Mouse (Mus musculus) heart, embryonic 10.5 days (tissue): ENCODE measurements at regions not wholly inside any gene's neighbourhood (a gene's known extent, or its start where the extent isn't known, plus 50 kb on each side); places are given as distances from the start of the nearest gene placed in this dataset.
A peak's percentile ranks its signal among the peaks of the same experiment; 100 is the strongest.

ENCODE experiments used
- DNase-seq: peaks from one replicate; pipeline ENCODE4 v3.0.0-alpha.2; 2017; ENCODE audit warnings: low spot score
- H3K27ac ChIP-seq: fragments of 300-500 bp; sonication (generic); 2 replicates; pipeline ENCODE4 v1.5.1; 2016; ENCODE audit warnings: mild to moderate bottlenecking
- H3K27me3 ChIP-seq: fragments of 300-500 bp; sonication (generic); 2 replicates; pipeline ENCODE4 v1.6.1; 2016; ENCODE audit warnings: mild to moderate bottlenecking; ENCODE audit not compliant: poor library complexity, insufficient read depth, severe bottlenecking
- H3K36me3 ChIP-seq: fragments of 300-500 bp; sonication (generic); 2 replicates; pipeline ENCODE4 v1.6.1; 2016; ENCODE audit warnings: mild to moderate bottlenecking, moderate library complexity
- H3K4me1 ChIP-seq: fragments of 300-500 bp; sonication (generic); 2 replicates; pipeline ENCODE4 v1.6.1; 2016; ENCODE audit warnings: mild to moderate bottlenecking
- H3K4me3 ChIP-seq: fragments of 300-500 bp; sonication (generic); 2 replicates; pipeline ENCODE4 v1.5.1; 2016; ENCODE audit warnings: mild to moderate bottlenecking, moderate library complexity
- H3K9me3 ChIP-seq: fragments of 300-500 bp; sonication (generic); 2 replicates; pipeline ENCODE4 v1.6.1; 2016; ENCODE audit warnings: mild to moderate bottlenecking, moderate library complexity
- WGBS: fragments of 180-500 bp; shearing (Covaris S2); methylation state at CpG from one replicate; pipeline ENCODE4 v1.1.7; 2016; 5-methylcytosine and 5-hydroxymethylcytosine counted together

- no peak for DNase-seq
- H3K4me1 ChIP-seq: peaks cover 44% of the 10 kb centered on the region
- whole genome bisulfite sequencing: 10% methylated on average over 1 of the region's 1 CpGs
- H3K36me3 ChIP-seq: no peaks in the 10 kb centered on the region
- H3K4me3 ChIP-seq: no peak overlapping the region
- no peaks in the 10 kb centered on the region for H3K9me3 ChIP-seq
- no peak overlapping the region for H3K27ac ChIP-seq
- H3K27me3 ChIP-seq: no peaks in the 10 kb centered on the region; the same call in 1 of the 2 replicates
These were observed 96.2 kb upstream of the Zmiz1 start for GRCm38 (mm10) chr14:25362771-25363170.

GRCm38 (mm10) chr14:25365226-25365800 is 93.7 kb upstream of the Zmiz1 start:
- no peak overlapping the region for H3K4me3 ChIP-seq
- H3K27ac ChIP-seq: peak overlapping the region; percentile 57
- H3K4me1 ChIP-seq: peaks cover 38% of the 10 kb centered on the region
- no peak for DNase-seq
- 44% methylated on average over 10 of the region's 10 CpGs for WGBS
- H3K36me3 ChIP-seq: peaks cover 10% of the 10 kb centered on the region; the same call in 1 of the 2 replicates
- no peaks in the 10 kb centered on the region for H3K9me3 ChIP-seq
- no peaks in the 10 kb centered on the region; the same call in 1 of the 2 replicates for H3K27me3 ChIP-seq

GRCm38 (mm10) chr14:25366009-25366408 is 93.0 kb upstream of the Zmiz1 start:
- H3K27me3 ChIP-seq: no peaks in the 10 kb centered on the region; the same call in 1 of the 2 replicates
- H3K36me3 ChIP-seq: peaks cover 10% of the 10 kb centered on the region; the same call in 1 of the 2 replicates
- H3K9me3 ChIP-seq: no peaks in the 10 kb centered on the region
- DNase-seq: no peak
- 63% methylated on average over 5 of the region's 5 CpGs for WGBS
- no peak overlapping the region for H3K4me3 ChIP-seq
- peaks cover 38% of the 10 kb centered on the region for H3K4me1 ChIP-seq
- peak overlapping the region; percentile 57 for H3K27ac ChIP-seq

GRCm38 (mm10) chr14:25370306-25371020 is 88.5 kb upstream of the Zmiz1 start:
- Histone ChIP-seq H3K27me3 (no peaks in the 10 kb centered on the region), H3K36me3 (peaks cover 10% of the 10 kb centered on the region; the same call in 1 of the 2 replicates), H3K4me3 (no peak overlapping the region), H3K4me1 (peaks cover 49% of the 10 kb centered on the region), H3K27ac (peak overlapping the region; percentile 82), H3K9me3 (no peaks in the 10 kb centered on the region)
- no peak for DNase-seq
- WGBS: 80% methylated on average over 6 of the region's 6 CpGs

- H3K4me3 ChIP-seq: no peak overlapping the region
- WGBS: 43% methylated on average over 5 of the region's 5 CpGs
- peaks cover 10% of the 10 kb centered on the region; the same call in 1 of the 2 replicates for H3K36me3 ChIP-seq
- DNase-seq: no peak
- H3K9me3 ChIP-seq: no peaks in the 10 kb centered on the region
- H3K27me3 ChIP-seq: no peaks in the 10 kb centered on the region
- peaks cover 43% of the 10 kb centered on the region for H3K4me1 ChIP-seq
- peak overlapping the region; percentile 82 for H3K27ac ChIP-seq
These were observed 88.0 kb upstream of the Zmiz1 start for GRCm38 (mm10) chr14:25371021-25371400.

GRCm38 (mm10) chr14:25371661-25372060 is 87.3 kb upstream of the Zmiz1 start:
- no peak overlapping the region for H3K4me3 ChIP-seq
- DNase-seq: no peak
- no peaks in the 10 kb centered on the region for H3K27me3 ChIP-seq
- H3K9me3 ChIP-seq: no peaks in the 10 kb centered on the region
- H3K4me1 ChIP-seq: peaks cover 37% of the 10 kb centered on the region
- H3K36me3 ChIP-seq: peaks cover 10% of the 10 kb centered on the region; the same call in 1 of the 2 replicates
- peak overlapping the region; percentile 82 for H3K27ac ChIP-seq
- WGBS: 51% methylated on average over 4 of the region's 4 CpGs

GRCm38 (mm10) chr14:25372581-25372980 is 86.4 kb upstream of the Zmiz1 start:
- Histone ChIP-seq H3K9me3 (no peaks in the 10 kb centered on the region), H3K27ac (peak overlapping the region; percentile 44), H3K4me1 (peaks cover 40% of the 10 kb centered on the region), H3K4me3 (no peak overlapping the region), H3K36me3 (peaks cover 10% of the 10 kb centered on the region; the same call in 1 of the 2 replicates), H3K27me3 (no peaks in the 10 kb centered on the region)
- WGBS: 37% methylated on average over 4 of the region's 4 CpGs
- no peak for DNase-seq

GRCm38 (mm10) chr14:25373167-25373566 is 85.8 kb upstream of the Zmiz1 start:
- whole genome bisulfite sequencing: 83% methylated on average over 4 of the region's 4 CpGs
- peak overlapping the region; percentile 44 for H3K27ac ChIP-seq
- no peak for DNase-seq
- no peaks in the 10 kb centered on the region for H3K27me3 ChIP-seq
- H3K36me3 ChIP-seq: peaks cover 10% of the 10 kb centered on the region; the same call in 1 of the 2 replicates
- no peak overlapping the region for H3K4me3 ChIP-seq
- H3K9me3 ChIP-seq: no peaks in the 10 kb centered on the region
- H3K4me1 ChIP-seq: peaks cover 46% of the 10 kb centered on the region

GRCm38 (mm10) chr14:25375001-25375400 is 84.0 kb upstream of the Zmiz1 start:
- peaks cover 62% of the 10 kb centered on the region for H3K4me1 ChIP-seq
- 74% methylated on average over 7 of the region's 7 CpGs for WGBS
- no peaks in the 10 kb centered on the region for H3K9me3 ChIP-seq
- no peak overlapping the region for H3K27ac ChIP-seq
- H3K36me3 ChIP-seq: no peaks in the 10 kb centered on the region
- no peaks in the 10 kb centered on the region for H3K27me3 ChIP-seq
- DNase-seq: no peak
- no peak overlapping the region for H3K4me3 ChIP-seq

GRCm38 (mm10) chr14:25377091-25377490 is 81.9 kb upstream of the Zmiz1 start:
- H3K27ac ChIP-seq: peak overlapping the region; percentile 98
- 35% methylated on average over 2 of the region's 2 CpGs for WGBS
- no peaks in the 10 kb centered on the region for H3K27me3 ChIP-seq
- H3K9me3 ChIP-seq: no peaks in the 10 kb centered on the region
- DNase-seq: no peak
- no peaks in the 10 kb centered on the region for H3K36me3 ChIP-seq
- H3K4me3 ChIP-seq: peak overlapping the region; percentile 63; the same call in 1 of the 2 replicates
- H3K4me1 ChIP-seq: peaks cover 51% of the 10 kb centered on the region

- H3K9me3 ChIP-seq: no peaks in the 10 kb centered on the region
These were observed 81.5 kb upstream of the Zmiz1 start for GRCm38 (mm10) chr14:25377554-25377899.

GRCm38 (mm10) chr14:25377900-25378716 is 80.9 kb upstream of the Zmiz1 start:
- peak; percentile 95 for DNase-seq
- Histone ChIP-seq H3K36me3 (no peaks in the 10 kb centered on the region), H3K9me3 (no peaks in the 10 kb centered on the region), H3K27ac (peak overlapping the region; percentile 98), H3K4me1 (peaks cover 54% of the 10 kb centered on the region), H3K4me3 (peak overlapping the region; percentile 63), H3K27me3 (no peaks in the 10 kb centered on the region)
- WGBS: under 1% methylated on average over 54 of the region's 54 CpGs

More at GRCm38 (mm10) chr14:25377554-25377899, 81.5 kb upstream of the Zmiz1 start:
- peak overlapping the region; percentile 98 for H3K27ac ChIP-seq
- H3K4me3 ChIP-seq: peak overlapping the region; percentile 63
- WGBS: 6% methylated on average over 8 of the region's 8 CpGs
- peaks cover 52% of the 10 kb centered on the region for H3K4me1 ChIP-seq
- no peaks in the 10 kb centered on the region for H3K36me3 ChIP-seq
- no peaks in the 10 kb centered on the region for H3K27me3 ChIP-seq
- no peak for DNase-seq
